Mouse (Mus musculus) thymus, adult 2 months (tissue): ENCODE results near the gene Mpl. TPM values are rescaled to one million over a fixed set of nuclear protein-coding genes. Genes with fewer than 3 reads are reported as not detected.

Experiments
- DNase-seq: peaks from one replicate; pipeline ENCODE4 v3.0.0; 2021
- H3K27ac ChIP-seq: fragments of 200-500 bp; 2 replicates; pipeline ENCODE4 v1.5.1; 2012; ENCODE audit warnings: low read length, control low read depth; ENCODE audit not compliant: control insufficient read depth, insufficient read depth
- H3K27me3 ChIP-seq: fragments of 200-500 bp; 2 replicates; pipeline ENCODE4 v1.6.1; 2012; ENCODE audit warnings: mild to moderate bottlenecking, low read length, moderate library complexity, mixed read lengths; ENCODE audit not compliant: control insufficient read depth, insufficient read depth
- H3K36me3 ChIP-seq: fragments of 200-500 bp; 2 replicates; pipeline ENCODE4 v1.6.1; 2012; ENCODE audit warnings: mild to moderate bottlenecking, low read length, moderate library complexity; ENCODE audit not compliant: control insufficient read depth, insufficient read depth
- H3K4me1 ChIP-seq: fragments of 200-500 bp; replicated peaks from 2 replicates; pipeline ENCODE4 v1.6.1; 2012; ENCODE audit warnings: low read length; ENCODE audit not compliant: control insufficient read depth, insufficient read depth
- H3K4me3 ChIP-seq: fragments of 200-500 bp; 2 replicates; pipeline ENCODE4 v1.5.1; 2012; ENCODE audit warnings: mild to moderate bottlenecking, low read length, control low read depth, moderate library complexity; ENCODE audit not compliant: control insufficient read depth, insufficient read depth
- CTCF ChIP-seq: fragments of 200-500 bp; IDR thresholded peaks from 2 replicates; pipeline ENCODE4 v1.5.1; 2012; ENCODE audit warnings: mild to moderate bottlenecking, control low read depth, low read length, moderate library complexity, borderline replicate concordance; ENCODE audit not compliant: control insufficient read depth, poor library complexity, insufficient read depth; ENCODE audit errors: extremely low read depth
- POLR2A ChIP-seq: fragments of 200-500 bp; IDR thresholded peaks from 2 replicates; pipeline ENCODE4 v1.6.1; 2012; ENCODE audit warnings: mild to moderate bottlenecking, low read length, control low read depth, moderate library complexity; ENCODE audit not compliant: control insufficient read depth, poor library complexity, insufficient read depth; ENCODE audit errors: extremely low read depth
- WGBS: fragments of 180-500 bp; shearing (Covaris S2); methylation state at CpG from one replicate; pipeline ENCODE4 v1.1.7; 2018; 5-methylcytosine and 5-hydroxymethylcytosine counted together
- polyA plus RNA-seq: library from polyadenylated mRNA; depleted of rRNA; stranded (reverse); fragments of >200 nt; gene quantifications from 2 replicates; pipeline ENCODE4 v1.2.3, GENCODE M21; 2012

The Mpl gene
- polyA plus RNA-seq, 1 experiment: 0.28 TPM

GRCm38 (mm10) chr4:118437829-118438253 is 19.5 kb downstream of the Mpl start:
- H3K4me3 ChIP-seq: peak overlapping the region; percentile 86
- TF ChIP-seq POLR2A (no peak; the same call in 1 of the 2 replicates), CTCF (no peak)
- peak; percentile 54 for DNase-seq
- peak overlapping the region; percentile 79 for H3K27ac ChIP-seq
- H3K27me3 ChIP-seq: no peaks in the 10 kb centered on the region
- peaks cover 22% of the 10 kb centered on the region for H3K4me1 ChIP-seq
- H3K36me3 ChIP-seq: peaks cover 7% of the 10 kb centered on the region
- WGBS: 22% methylated on average over 12 of the region's 12 CpGs

GRCm38 (mm10) chr4:118436820-118437603 is 20.3 kb downstream of the Mpl start, which contains the start of gene Cdc20:
Cdc20 (minus strand) TSS chr4:118437352.
- TF ChIP-seq CTCF: no peak
- TF ChIP-seq POLR2A: peak; percentile 72
- peak; percentile 89 for DNase-seq
- under 1% methylated on average over 67 of the region's 67 CpGs for WGBS
- Histone ChIP-seq H3K4me1 (peaks cover 22% of the 10 kb centered on the region), H3K27me3 (no peaks in the 10 kb centered on the region), H3K27ac (peak within 1 kb of the TSS; percentile 79), H3K36me3 (peaks cover 14% of the 10 kb centered on the region), H3K4me3 (peak within 1 kb of the TSS; percentile 86)

GRCm38 (mm10) chr4:118432332-118432731 is 25.0 kb downstream of the Mpl start:
- TF ChIP-seq CTCF: no peak
- TF ChIP-seq POLR2A: no peak
- H3K36me3 ChIP-seq: peaks cover 28% of the 10 kb centered on the region
- no peaks in the 10 kb centered on the region for H3K27me3 ChIP-seq
- DNase-seq: no peak
- peaks cover 32% of the 10 kb centered on the region for H3K4me1 ChIP-seq
- WGBS: 97% methylated on average over 8 of the region's 8 CpGs
- H3K4me3 ChIP-seq: no peak overlapping the region
- no peak overlapping the region for H3K27ac ChIP-seq

GRCm38 (mm10) chr4:118429215-118429895 is 28.0 kb downstream of the Mpl start:
- Histone ChIP-seq H3K36me3 (peaks cover 28% of the 10 kb centered on the region), H3K4me3 (no peak overlapping the region), H3K27ac (no peak overlapping the region), H3K27me3 (no peaks in the 10 kb centered on the region), H3K4me1 (peaks cover 17% of the 10 kb centered on the region)
- DNase-seq: no peak
- no peak for TF ChIP-seq POLR2A
- 70% methylated on average over 7 of the region's 7 CpGs for WGBS

- peaks cover 17% of the 10 kb centered on the region for H3K4me1 ChIP-seq
- WGBS: 38% methylated on average over 15 of the region's 15 CpGs
- H3K27me3 ChIP-seq: no peaks in the 10 kb centered on the region
- TF ChIP-seq POLR2A (no peak), CTCF (no peak)
- peaks cover 28% of the 10 kb centered on the region for H3K36me3 ChIP-seq
- no peak for DNase-seq
- H3K4me3 ChIP-seq: peak overlapping the region; percentile 79
- H3K27ac ChIP-seq: peak overlapping the region; percentile 38; the same call in 1 of the 2 replicates
These were observed 28.6 kb downstream of the Mpl start for GRCm38 (mm10) chr4:118428531-118429214.

- WGBS: 0% methylated on average over 20 of the region's 31 CpGs
- DNase-seq: peak; percentile 77
These were observed 29.4 kb downstream of the Mpl start, which contains the start of gene Elovl1 for GRCm38 (mm10) chr4:118427768-118428451. Elovl1 (plus strand) TSS chr4:118428093.

More at GRCm38 (mm10) chr4:118427768-118428451, 29.4 kb downstream of the Mpl start, which contains the start of gene Elovl1:
- peak within 1 kb of the TSS; percentile 38; the same call in 1 of the 2 replicates for H3K27ac ChIP-seq
- peaks cover 22% of the 10 kb centered on the region for H3K36me3 ChIP-seq
- no peak for TF ChIP-seq POLR2A
- TF ChIP-seq CTCF: peak; percentile 65; the same call in 1 of the 2 replicates
- peaks cover 17% of the 10 kb centered on the region for H3K4me1 ChIP-seq
- H3K4me3 ChIP-seq: peak within 1 kb of the TSS; percentile 79
- H3K27me3 ChIP-seq: no peaks in the 10 kb centered on the region
